Mouse (Mus musculus): Measurements from ENCODE around the gene AA986860. TPM values are rescaled to one million over a fixed set of nuclear protein-coding genes. Genes with fewer than 3 reads are reported as not detected.

The AA986860 gene
- polyA plus RNA-seq (2012; rRNA removed): 1.8 TPM in 2 replicates

- Histone ChIP-seq H3K4me1 (ENCODE audit: control insufficient read depth, insufficient read depth, low read length) (no peaks in the 10 kb centered on the region), H3K4me3 (ENCODE audit: control insufficient read depth, low read depth, low read length) (peak within 1 kb of the TSS; percentile 71), H3K36me3 (ENCODE audit: control insufficient read depth, insufficient read depth, low read length) (no peaks in the 10 kb centered on the region), H3K27ac (ENCODE audit: control insufficient read depth, insufficient read depth, low read depth, low read length) (no peak within 1 kb of the TSS), H3K27me3 (ENCODE audit: control insufficient read depth, insufficient read depth, low read length) (no peaks in the 10 kb centered on the region)
- TF ChIP-seq POLR2A (IDR thresholded peaks at IDR 0.05; ENCODE audit: control insufficient read depth, low read depth, low read length) (no peak), CTCF (IDR thresholded peaks at IDR 0.05; ENCODE audit: control insufficient read depth, insufficient read depth, insufficient replicate concordance, low read depth, low read length) (no peak)
Observed at GRCm38 (mm10) chr1:130731741-130732337, at the start of gene AA986860. AA986860 (plus strand) TSS chr1:130731976.

- TF ChIP-seq CTCF (IDR thresholded peaks at IDR 0.05; ENCODE audit: control insufficient read depth, insufficient read depth, insufficient replicate concordance, low read depth, low read length) (no peak), POLR2A (IDR thresholded peaks at IDR 0.05; ENCODE audit: control insufficient read depth, low read depth, low read length) (no peak)
- no peak overlapping the region for H3K27ac ChIP-seq (ENCODE audit: control insufficient read depth, insufficient read depth, low read depth, low read length)
- H3K4me3 ChIP-seq (ENCODE audit: control insufficient read depth, low read depth, low read length): no peak overlapping the region
- H3K36me3 ChIP-seq (ENCODE audit: control insufficient read depth, insufficient read depth, low read length): no peaks in the 10 kb centered on the region
- no peaks in the 10 kb centered on the region for H3K27me3 ChIP-seq (ENCODE audit: control insufficient read depth, insufficient read depth, low read length)
- no peaks in the 10 kb centered on the region for H3K4me1 ChIP-seq (ENCODE audit: control insufficient read depth, insufficient read depth, low read length)
Observed at GRCm38 (mm10) chr1:130683905-130684304, 47.9 kb upstream of the AA986860 start.

- H3K27me3 ChIP-seq (ENCODE audit: control insufficient read depth, insufficient read depth, low read length): no peaks in the 10 kb centered on the region
- no peak overlapping the region for H3K4me3 ChIP-seq (ENCODE audit: control insufficient read depth, low read depth, low read length)
- TF ChIP-seq POLR2A (IDR thresholded peaks at IDR 0.05; ENCODE audit: control insufficient read depth, low read depth, low read length) (no peak), CTCF (IDR thresholded peaks at IDR 0.05; ENCODE audit: control insufficient read depth, insufficient read depth, insufficient replicate concordance, low read depth, low read length) (no peak)
- no peak overlapping the region for H3K27ac ChIP-seq (ENCODE audit: control insufficient read depth, insufficient read depth, low read depth, low read length)
- peaks cover 10% of the 10 kb centered on the region for H3K36me3 ChIP-seq (ENCODE audit: control insufficient read depth, insufficient read depth, low read length)
- H3K4me1 ChIP-seq (ENCODE audit: control insufficient read depth, insufficient read depth, low read length): no peaks in the 10 kb centered on the region
Observed at GRCm38 (mm10) chr1:130698601-130699000, 33.2 kb upstream of the AA986860 start.

GRCm38 (mm10) chr1:130699937-130700633, 31.7 kb upstream of the AA986860 start:
- H3K4me1 ChIP-seq (ENCODE audit: control insufficient read depth, insufficient read depth, low read length): no peaks in the 10 kb centered on the region
- peaks cover 9% of the 10 kb centered on the region for H3K36me3 ChIP-seq (ENCODE audit: control insufficient read depth, insufficient read depth, low read length)
- no peak for TF ChIP-seq POLR2A (IDR thresholded peaks at IDR 0.05; ENCODE audit: control insufficient read depth, low read depth, low read length)
- TF ChIP-seq CTCF (IDR thresholded peaks at IDR 0.05; ENCODE audit: control insufficient read depth, insufficient read depth, insufficient replicate concordance, low read depth, low read length): no peak
- no peaks in the 10 kb centered on the region for H3K27me3 ChIP-seq (ENCODE audit: control insufficient read depth, insufficient read depth, low read length)
- no peak overlapping the region for H3K4me3 ChIP-seq (ENCODE audit: control insufficient read depth, low read depth, low read length)
- H3K27ac ChIP-seq (ENCODE audit: control insufficient read depth, insufficient read depth, low read depth, low read length): no peak overlapping the region

- Histone ChIP-seq H3K4me1 (ENCODE audit: control insufficient read depth, insufficient read depth, low read length) (no peaks in the 10 kb centered on the region), H3K27ac (ENCODE audit: control insufficient read depth, insufficient read depth, low read depth, low read length) (no peak overlapping the region), H3K27me3 (ENCODE audit: control insufficient read depth, insufficient read depth, low read length) (no peaks in the 10 kb centered on the region), H3K36me3 (ENCODE audit: control insufficient read depth, insufficient read depth, low read length) (peaks cover 6% of the 10 kb centered on the region), H3K4me3 (ENCODE audit: control insufficient read depth, low read depth, low read length) (no peak overlapping the region)
- TF ChIP-seq POLR2A (IDR thresholded peaks at IDR 0.05; ENCODE audit: control insufficient read depth, low read depth, low read length): no peak
- no peak for TF ChIP-seq CTCF (IDR thresholded peaks at IDR 0.05; ENCODE audit: control insufficient read depth, insufficient read depth, insufficient replicate concordance, low read depth, low read length)
Observed at GRCm38 (mm10) chr1:130701976-130702375, 29.8 kb upstream of the AA986860 start.

- H3K4me3 ChIP-seq (ENCODE audit: control insufficient read depth, low read depth, low read length): no peak overlapping the region
- H3K36me3 ChIP-seq (ENCODE audit: control insufficient read depth, insufficient read depth, low read length): peaks cover 6% of the 10 kb centered on the region
- H3K4me1 ChIP-seq (ENCODE audit: control insufficient read depth, insufficient read depth, low read length): no peaks in the 10 kb centered on the region
- TF ChIP-seq CTCF (IDR thresholded peaks at IDR 0.05; ENCODE audit: control insufficient read depth, insufficient read depth, insufficient replicate concordance, low read depth, low read length): no peak
- no peak for TF ChIP-seq POLR2A (IDR thresholded peaks at IDR 0.05; ENCODE audit: control insufficient read depth, low read depth, low read length)
- no peak overlapping the region; the same call in 1 of the 2 replicates for H3K27ac ChIP-seq (ENCODE audit: control insufficient read depth, insufficient read depth, low read depth, low read length)
- H3K27me3 ChIP-seq (ENCODE audit: control insufficient read depth, insufficient read depth, low read length): no peaks in the 10 kb centered on the region
Observed at GRCm38 (mm10) chr1:130703613-130704012, 28.2 kb upstream of the AA986860 start.

GRCm38 (mm10) chr1:130710283-130711080, 21.3 kb upstream of the AA986860 start:
- peaks cover 4% of the 10 kb centered on the region for H3K36me3 ChIP-seq (ENCODE audit: control insufficient read depth, insufficient read depth, low read length)
- no peaks in the 10 kb centered on the region; the same call in 1 of the 2 replicates for H3K4me1 ChIP-seq (ENCODE audit: control insufficient read depth, insufficient read depth, low read length)
- H3K27me3 ChIP-seq (ENCODE audit: control insufficient read depth, insufficient read depth, low read length): no peaks in the 10 kb centered on the region
- H3K4me3 ChIP-seq (ENCODE audit: control insufficient read depth, low read depth, low read length): no peak overlapping the region
- no peak overlapping the region for H3K27ac ChIP-seq (ENCODE audit: control insufficient read depth, insufficient read depth, low read depth, low read length)
- TF ChIP-seq POLR2A (IDR thresholded peaks at IDR 0.05; ENCODE audit: control insufficient read depth, low read depth, low read length) (no peak), CTCF (IDR thresholded peaks at IDR 0.05; ENCODE audit: control insufficient read depth, insufficient read depth, insufficient replicate concordance, low read depth, low read length) (no peak)
